Mouse (Mus musculus) brain, adult 10 weeks (tissue): ENCODE data around the gene Ccdc89. TPM values are rescaled to one million over a fixed set of nuclear protein-coding genes. Genes with fewer than 3 reads are reported as not detected.

Source experiments
- polyA plus RNA-seq: library from polyadenylated mRNA; stranded (reverse); fragments of 350-450 nt; fragmentation: Illumina TruSeq; extraction: RNeasy Lipid Tissue Mini Kit (QIAGEN cat#74804); gene quantifications from one replicate; pipeline ENCODE4 v1.2.3, GENCODE M21; 2015; ENCODE audit warnings: low read depth, low replicate concordance

Gene Ccdc89
- polyA plus RNA-seq, result 1.2 TPM

DNA sequence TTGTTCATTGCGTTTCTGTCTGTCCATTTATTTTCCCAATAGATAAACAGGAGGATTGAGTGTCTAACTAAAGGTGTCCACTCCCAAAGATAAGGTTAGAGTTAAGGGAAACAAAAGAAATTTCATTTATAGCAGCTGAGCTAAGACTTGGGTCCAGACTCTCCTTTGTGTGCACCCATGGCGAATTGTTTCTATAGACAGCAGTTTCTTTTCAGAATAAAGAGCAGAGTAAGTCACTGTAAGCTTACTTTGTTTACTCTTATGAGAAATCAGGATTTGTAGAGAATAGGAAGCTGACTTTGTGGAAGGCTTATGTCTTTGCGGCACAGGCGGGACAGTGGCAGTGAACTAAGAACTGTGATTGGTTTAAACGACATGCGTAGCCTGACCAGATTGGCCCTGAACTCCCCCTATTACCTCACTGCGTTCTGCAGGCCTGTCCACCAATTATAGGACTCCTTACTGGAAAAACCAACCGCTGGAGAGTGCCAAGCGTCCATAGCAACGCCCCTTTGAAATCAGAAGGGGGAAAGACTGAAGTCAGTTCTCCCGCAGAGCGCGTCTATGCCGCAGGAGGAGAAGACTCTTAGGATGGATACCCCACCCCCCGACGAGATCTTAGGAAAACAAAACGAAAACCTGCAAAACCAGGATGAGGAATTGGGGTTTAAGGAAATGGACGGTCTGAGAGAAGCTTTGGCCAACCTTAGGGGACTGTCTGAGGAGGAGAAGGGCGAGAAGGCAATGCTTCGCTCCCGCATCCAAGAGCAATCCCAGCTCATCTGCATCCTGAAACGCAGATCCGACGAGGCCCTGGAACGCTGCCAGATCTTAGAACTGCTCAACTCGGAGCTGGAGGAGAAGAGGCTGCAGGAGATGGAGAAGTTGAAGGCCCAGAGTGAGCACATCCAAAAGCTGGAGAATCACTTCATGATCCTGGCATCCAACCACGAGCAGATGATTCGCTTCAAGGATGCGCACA, at the start of gene Ccdc89:
Ccdc89 (plus strand) TSS at position 558 of the 982 bp plus-strand sequence.

DNA sequence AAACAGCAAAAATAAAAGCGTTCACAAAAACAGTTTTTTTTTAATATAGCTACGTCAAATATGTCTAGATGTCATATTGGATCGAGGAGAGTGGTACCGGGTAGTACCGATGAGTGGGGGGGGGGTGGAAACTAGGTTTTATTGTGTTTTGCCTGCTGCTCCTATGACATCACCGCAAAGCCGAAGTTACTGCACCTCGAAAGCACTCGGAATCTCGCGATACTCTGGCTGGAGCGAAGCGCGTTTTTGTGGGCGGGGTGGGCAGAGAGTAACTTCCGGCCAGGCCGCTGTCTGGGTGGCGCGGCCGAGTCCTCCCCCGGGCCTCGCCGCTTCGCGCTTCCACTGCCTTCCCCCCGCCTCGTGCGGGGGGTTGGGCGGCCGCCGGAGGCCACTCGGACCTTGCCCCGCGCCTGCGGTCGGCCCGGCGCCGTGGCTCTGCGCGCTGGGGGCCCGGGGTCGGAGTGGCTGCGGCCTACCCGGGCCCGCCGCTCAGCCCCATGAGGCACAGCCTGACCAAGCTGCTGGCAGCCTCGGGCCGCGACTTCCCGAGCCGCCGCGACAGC, 16.2 kb downstream of the Ccdc89 start, which contains the start of gene Crebzf:
Crebzf (plus strand) TSS at position 212 of the 563 bp plus-strand sequence.

DNA sequence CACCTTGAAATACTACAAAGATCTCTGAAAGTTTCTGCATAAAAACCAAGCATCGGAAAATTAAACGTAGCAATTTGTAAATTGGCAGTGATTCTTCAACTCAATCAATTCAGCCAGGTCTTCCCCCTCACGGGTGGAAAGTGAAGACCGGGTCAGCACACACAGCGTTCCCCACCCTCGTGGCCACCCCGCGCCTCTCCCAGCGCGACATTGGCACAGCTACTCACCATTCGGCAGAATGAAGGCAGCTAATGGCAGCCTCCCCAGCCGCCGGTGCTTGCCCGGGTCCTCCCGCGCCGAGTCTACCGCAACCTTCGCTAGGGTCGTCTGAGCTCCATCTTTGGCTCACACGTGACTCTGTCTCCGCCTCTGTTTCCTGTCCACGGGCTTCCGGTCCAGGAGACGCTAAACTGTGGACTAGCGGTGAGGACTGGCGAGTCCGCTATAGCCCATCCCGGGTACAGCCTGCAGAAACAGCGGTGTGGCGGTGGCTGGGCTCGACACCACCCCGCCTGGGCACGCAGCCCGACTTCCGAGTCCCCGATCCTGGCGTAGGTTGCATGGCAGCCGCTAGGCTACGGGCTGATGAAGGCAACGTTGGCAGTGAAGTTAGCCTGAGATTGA, 30.6 kb downstream of the Ccdc89 start, which contains the start of gene Tmem126a:
Tmem126a (minus strand) TSS at position 385 of the 624 bp plus-strand sequence.

DNA sequence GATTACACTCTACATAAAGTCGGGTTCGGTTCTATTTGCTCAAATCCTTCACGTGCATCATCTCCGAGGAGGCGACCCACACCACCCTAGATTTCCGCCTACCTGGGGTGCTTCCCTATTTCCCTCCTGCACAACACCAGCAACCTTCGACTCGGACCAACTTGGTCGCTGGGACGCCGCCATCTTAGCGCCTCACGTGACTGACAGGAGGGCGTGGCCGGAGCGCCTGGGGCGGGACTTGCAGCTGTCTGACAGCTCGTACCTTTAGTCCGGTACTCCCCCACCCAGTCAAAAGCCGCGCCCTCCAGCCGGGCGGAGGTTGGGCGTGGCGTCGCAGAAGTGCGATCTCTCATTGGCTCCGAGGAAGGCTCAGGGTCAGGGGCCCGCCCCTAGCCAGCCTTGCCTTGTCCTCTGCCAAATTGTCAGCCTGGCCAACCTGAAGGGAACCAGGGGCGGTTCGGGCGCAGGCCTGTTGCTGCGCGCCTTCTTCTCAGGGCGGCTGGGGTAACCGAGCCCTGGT, 49.5 kb downstream of the Ccdc89 start, which contains the start of gene Tmem126b:
Tmem126b (minus strand) TSS at position 209 of the 520 bp plus-strand sequence.

DNA sequence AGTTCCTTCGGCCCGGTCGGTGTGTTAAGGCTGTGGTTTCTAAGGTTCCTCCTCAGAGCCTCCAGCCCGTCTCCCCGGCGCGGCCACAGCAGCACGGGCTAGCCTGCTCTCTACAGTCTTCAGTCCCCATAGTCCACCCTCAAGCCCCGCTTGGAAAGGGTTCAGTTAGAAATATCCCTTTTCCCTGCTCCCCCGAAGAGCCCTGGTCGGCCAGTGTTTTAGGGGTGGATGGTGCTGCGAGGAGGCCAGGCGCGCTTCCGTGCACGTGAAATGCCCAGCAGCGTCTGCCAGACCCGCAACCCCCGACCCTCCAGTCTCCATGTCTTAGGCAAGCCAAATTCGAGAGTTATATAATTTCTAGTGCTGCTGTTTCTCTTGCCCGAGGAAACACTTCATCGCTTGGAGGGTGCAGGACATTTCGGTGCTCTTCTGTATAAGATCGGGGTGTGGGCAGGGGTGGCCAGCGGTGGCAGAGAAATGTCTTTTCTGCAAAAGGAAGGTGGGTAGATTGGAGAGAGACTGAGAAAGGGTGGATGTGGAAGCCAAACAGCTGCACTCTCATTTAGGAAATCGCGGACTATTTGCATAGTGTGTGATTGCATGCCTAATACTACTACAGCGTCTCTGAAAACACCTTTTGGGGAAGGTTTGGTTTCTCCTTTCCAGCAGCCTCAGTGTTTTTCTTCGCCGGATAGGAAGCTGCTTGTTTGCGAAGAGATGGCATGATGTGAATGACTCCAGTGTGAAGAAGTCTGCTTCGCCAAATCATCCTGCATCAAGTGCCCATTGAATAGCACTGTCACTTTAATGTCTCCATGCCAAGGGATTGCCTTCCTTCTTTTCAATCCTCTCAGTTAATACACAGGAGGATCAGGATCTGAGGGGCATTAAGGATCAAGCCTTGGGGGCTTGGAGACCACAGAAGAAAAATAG, 50.2 kb downstream of the Ccdc89 start, which contains the start of gene Dlg2:
Dlg2 (plus strand) TSS at position 360 of the 933 bp plus-strand sequence.

Other genes with a start within 250 kb of the Ccdc89 start
- not detected for gene Ccdc83, start 160.8 kb upstream of the Ccdc89 start, polyA plus RNA-seq
- gene Sytl2, start 124.3 kb upstream of the Ccdc89 start, polyA plus RNA-seq, result 92.1 TPM
- 63.2 TPM for gene Crebzf, start 16.2 kb downstream of the Ccdc89 start, polyA plus RNA-seq
- gene Tmem126a, start 30.7 kb downstream of the Ccdc89 start, polyA plus RNA-seq, result 94.7 TPM
- gene Tmem126b, start 49.4 kb downstream of the Ccdc89 start, polyA plus RNA-seq, result 46.1 TPM
- gene Dlg2, start 50.1 kb downstream of the Ccdc89 start, polyA plus RNA-seq, result 162 TPM